Mouse (Mus musculus) forebrain, postnatal 0 days (tissue): ENCODE measurements around the gene Slc9a9. TPM values are rescaled to one million over a fixed set of nuclear protein-coding genes. Genes with fewer than 3 reads are reported as not detected.

Experiments
- ATAC-seq: fragments of 200-750 bp; cut with Nextera tagmentation; 2 replicates; pipeline ENCODE4 v1.8.0; 2017; ENCODE audit warnings: mild to moderate bottlenecking, moderate library complexity
- DNase-seq: peaks from one replicate; pipeline ENCODE4 v3.0.0-alpha.2; 2015
- H3K27ac ChIP-seq: fragments of 300-500 bp; sonication (generic); 2 replicates; pipeline ENCODE4 v1.5.1; 2014; ENCODE audit warnings: low read depth, mild to moderate bottlenecking, antibody characterized with exemption, low read length, moderate library complexity, mixed read lengths
- H3K27me3 ChIP-seq: fragments of 300-500 bp; sonication (generic); 2 replicates; pipeline ENCODE4 v1.6.1; 2014; ENCODE audit warnings: mild to moderate bottlenecking, low read length, mixed read lengths; ENCODE audit not compliant: insufficient read depth
- H3K36me3 ChIP-seq: fragments of 300-500 bp; sonication (generic); 2 replicates; pipeline ENCODE4 v1.6.1; 2014; ENCODE audit warnings: mild to moderate bottlenecking, moderate library complexity; ENCODE audit not compliant: insufficient read depth
- H3K4me1 ChIP-seq: fragments of 300-500 bp; sonication (generic); 2 replicates; pipeline ENCODE4 v1.6.1; 2014; ENCODE audit warnings: antibody characterized with exemption; ENCODE audit not compliant: insufficient read depth
- H3K4me2 ChIP-seq: fragments of 300-500 bp; sonication (generic); 2 replicates; pipeline ENCODE4 v1.6.1; 2014; ENCODE audit warnings: low read depth, mild to moderate bottlenecking, moderate library complexity
- H3K4me3 ChIP-seq: fragments of 300-500 bp; sonication (generic); 2 replicates; pipeline ENCODE4 v1.5.1; 2014; ENCODE audit warnings: low read depth, low read length, mixed read lengths
- H3K9ac ChIP-seq: fragments of 300-500 bp; sonication (generic); 2 replicates; pipeline ENCODE4 v1.6.1; 2014; ENCODE audit warnings: mild to moderate bottlenecking
- H3K9me3 ChIP-seq: fragments of 300-500 bp; sonication (generic); 2 replicates; pipeline ENCODE4 v1.6.1; 2016; ENCODE audit warnings: low read length
- CTCF ChIP-seq: sonication (generic); IDR thresholded peaks from 2 replicates; pipeline ENCODE4 v1.5.1; 2016; ENCODE audit warnings: antibody characterized with exemption, control low read depth, low read depth
- WGBS: fragments of 180-500 bp; shearing (Covaris S2); extraction: QIAGEN DNeasy Blood & Tissue Kit; methylation state at CpG from one replicate; pipeline ENCODE4 v1.1.7; 2014; 5-methylcytosine and 5-hydroxymethylcytosine counted together
- polyA plus RNA-seq: library from polyadenylated mRNA; unstranded; fragments of >200 nt; fragmentation: Nextera tagmentation; extraction: Ambion mirVana; gene quantifications from 2 replicates; pipeline ENCODE4 v1.2.1, GENCODE M21; 2015
- total RNA-seq: library from RNA; depleted of rRNA; stranded (reverse); fragments of >200 nt; gene quantifications from 2 replicates; pipeline ENCODE4 v1.2.3, GENCODE M21; 2014

Slc9a9 gene
- total and polyA plus RNA-seq, 2 experiments from 2014 or later: 4.8 to 6.7 TPM

DNA sequence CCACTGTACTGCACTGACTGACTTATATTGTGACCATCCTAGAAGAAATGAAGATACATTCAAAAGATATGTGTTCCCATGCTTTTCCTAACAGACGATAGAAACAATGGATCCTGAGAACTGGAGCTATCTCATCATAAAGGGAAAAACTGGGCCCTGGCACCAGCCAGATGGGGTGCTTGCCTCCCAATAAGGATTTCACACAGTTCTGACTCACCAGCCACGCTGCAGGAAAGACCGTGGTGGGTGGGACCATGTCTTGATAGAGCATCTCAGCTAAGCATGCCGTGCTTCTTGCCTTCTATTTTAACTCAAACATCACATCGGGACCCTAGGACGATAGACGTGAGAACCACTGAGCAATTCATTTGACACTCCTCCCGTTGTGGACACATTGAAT lies 60.7 kb downstream of the Slc9a9 start:
- 90% methylated on average over 8 of the region's 8 CpGs for WGBS
- no peak for ATAC-seq

DNA sequence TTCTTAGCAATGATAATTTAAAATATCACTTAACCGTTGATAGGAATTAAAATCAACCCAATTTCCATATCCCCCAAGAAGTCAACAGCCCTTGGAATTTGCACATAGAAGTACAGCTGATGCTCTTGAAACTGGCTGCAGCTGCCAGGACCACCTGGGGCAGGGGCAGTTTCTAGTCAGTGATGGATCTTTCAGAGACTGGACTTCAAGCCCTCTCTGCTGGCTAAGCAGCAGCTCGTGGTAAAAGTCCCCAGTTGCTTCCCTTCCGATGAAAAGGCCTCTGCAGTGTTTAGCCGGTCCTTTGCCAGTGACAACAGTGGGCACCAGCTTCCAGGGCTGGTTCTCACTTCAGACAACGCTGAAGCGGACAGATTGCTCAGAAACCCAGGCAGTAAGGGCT lies 62.4 kb downstream of the Slc9a9 start:
- Histone ChIP-seq H3K36me3 (no peaks in the 10 kb centered on the region), H3K9me3 (no peaks in the 10 kb centered on the region), H3K4me1 (no peaks in the 10 kb centered on the region), H3K4me3 (no peak overlapping the region), H3K4me2 (no peak overlapping the region), H3K27ac (no peak overlapping the region), H3K9ac (no peak overlapping the region), H3K27me3 (no peaks in the 10 kb centered on the region)
- 59% methylated on average over 6 of the region's 6 CpGs for WGBS
- ATAC-seq (no peak), DNase-seq (no peak)
- no peak for TF ChIP-seq CTCF

More for the DNA sequence above, 60.7 kb downstream of the Slc9a9 start:
- no peaks in the 10 kb centered on the region for H3K36me3 ChIP-seq
- no peaks in the 10 kb centered on the region for H3K27me3 ChIP-seq
- no peak overlapping the region for H3K4me3 ChIP-seq
- H3K9me3 ChIP-seq: no peaks in the 10 kb centered on the region
- H3K4me1 ChIP-seq: no peaks in the 10 kb centered on the region
- no peak for DNase-seq
- no peak overlapping the region for H3K4me2 ChIP-seq
- no peak for TF ChIP-seq CTCF
- H3K27ac ChIP-seq: no peak overlapping the region
- H3K9ac ChIP-seq: no peak overlapping the region

DNA sequence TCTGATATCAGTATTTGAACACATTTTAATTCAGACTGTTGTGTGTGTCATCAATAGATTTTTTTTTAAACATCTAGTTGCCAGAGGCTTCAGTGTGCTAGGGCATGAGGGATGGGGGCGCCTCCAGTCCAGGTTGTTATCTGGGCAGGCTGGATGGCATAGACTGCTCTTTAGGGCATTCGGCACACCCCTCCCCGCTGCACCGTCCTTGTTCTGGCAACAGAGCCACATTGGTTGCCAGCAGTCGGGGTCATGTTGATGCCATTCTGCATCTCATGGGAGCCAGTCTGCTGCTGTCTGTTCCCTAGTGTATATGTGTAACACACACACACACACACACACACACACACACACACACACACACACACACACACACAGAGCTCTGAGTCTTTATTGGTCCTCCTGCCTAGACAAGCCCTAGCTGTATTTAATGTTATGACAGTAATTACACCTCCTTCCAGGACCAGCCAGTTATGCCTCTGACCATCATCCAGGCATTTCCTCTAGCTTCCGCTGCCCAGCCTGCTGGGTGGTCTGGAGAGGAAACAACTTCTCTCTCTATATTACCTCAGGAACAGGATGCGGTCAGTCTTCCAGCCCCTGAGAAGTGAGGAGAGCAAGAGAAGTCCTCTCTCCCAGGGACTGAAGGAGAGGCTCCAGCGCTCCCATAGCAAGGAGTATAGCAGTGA lies 63.0 kb downstream of the Slc9a9 start:
- TF ChIP-seq CTCF: no peak

DNA sequence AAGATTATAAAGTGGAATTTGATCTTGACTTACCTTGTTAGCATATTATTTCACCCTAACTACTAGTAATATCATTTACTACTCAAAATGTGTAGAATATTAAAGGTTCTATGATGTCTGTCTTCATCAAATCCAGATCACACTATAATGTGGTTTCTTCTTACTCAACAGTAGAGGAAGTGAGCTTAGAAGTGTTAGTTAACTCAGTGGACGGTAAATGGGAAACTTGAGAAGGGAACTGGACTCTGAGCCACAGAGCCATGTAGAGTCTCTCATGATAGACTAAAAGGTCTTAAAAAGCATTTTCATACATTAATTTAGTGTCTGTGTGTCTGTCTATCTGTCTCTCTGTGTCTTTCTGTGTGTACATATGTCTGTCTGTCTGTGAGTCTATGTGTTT lies 64.6 kb downstream of the Slc9a9 start:
- Histone ChIP-seq H3K4me1 (no peaks in the 10 kb centered on the region), H3K36me3 (no peaks in the 10 kb centered on the region), H3K4me3 (no peak overlapping the region), H3K9ac (no peak overlapping the region), H3K9me3 (no peaks in the 10 kb centered on the region), H3K4me2 (no peak overlapping the region), H3K27ac (no peak overlapping the region), H3K27me3 (no peaks in the 10 kb centered on the region)
- 87% methylated on average over 1 of the region's 1 CpGs for WGBS
- ATAC-seq: no peak
- no peak for DNase-seq
- no peak for TF ChIP-seq CTCF

More for the DNA sequence above, 63.0 kb downstream of the Slc9a9 start:
- ATAC-seq (no peak), DNase-seq (no peak)
- H3K36me3 ChIP-seq: no peaks in the 10 kb centered on the region
- H3K9ac ChIP-seq: no peak overlapping the region
- H3K9me3 ChIP-seq: no peaks in the 10 kb centered on the region
- H3K4me1 ChIP-seq: no peaks in the 10 kb centered on the region
- 74% methylated on average over 8 of the region's 8 CpGs for WGBS
- no peak overlapping the region for H3K4me3 ChIP-seq
- H3K27me3 ChIP-seq: no peaks in the 10 kb centered on the region
- no peak overlapping the region for H3K27ac ChIP-seq
- H3K4me2 ChIP-seq: no peak overlapping the region

DNA sequence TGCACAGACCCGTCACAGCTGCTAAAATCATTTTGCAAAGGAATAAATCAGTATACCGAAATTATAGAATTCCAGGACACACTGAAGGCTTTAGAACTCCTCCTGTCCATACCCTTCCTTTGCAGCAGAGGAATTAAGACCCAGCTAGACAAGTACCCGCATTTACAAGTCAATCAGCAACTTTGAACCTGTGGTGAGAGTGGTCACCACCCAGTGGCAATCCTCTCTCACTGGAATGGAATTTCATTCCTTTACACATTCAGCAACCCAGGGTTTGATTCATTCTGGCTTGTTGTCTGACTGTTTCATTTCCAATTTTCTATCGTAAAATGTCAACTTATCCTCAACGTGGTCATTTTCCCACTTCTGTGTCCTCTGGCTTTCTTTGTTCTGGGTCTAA lies 67.5 kb downstream of the Slc9a9 start:
- no peak for ATAC-seq
- no peak for DNase-seq
- Histone ChIP-seq H3K9me3 (no peaks in the 10 kb centered on the region), H3K4me3 (no peak overlapping the region), H3K4me1 (no peaks in the 10 kb centered on the region), H3K9ac (no peak overlapping the region), H3K27me3 (no peaks in the 10 kb centered on the region), H3K27ac (no peak overlapping the region), H3K36me3 (no peaks in the 10 kb centered on the region), H3K4me2 (no peak overlapping the region)
- WGBS: 71% methylated on average over 5 of the region's 5 CpGs
- TF ChIP-seq CTCF: no peak

DNA sequence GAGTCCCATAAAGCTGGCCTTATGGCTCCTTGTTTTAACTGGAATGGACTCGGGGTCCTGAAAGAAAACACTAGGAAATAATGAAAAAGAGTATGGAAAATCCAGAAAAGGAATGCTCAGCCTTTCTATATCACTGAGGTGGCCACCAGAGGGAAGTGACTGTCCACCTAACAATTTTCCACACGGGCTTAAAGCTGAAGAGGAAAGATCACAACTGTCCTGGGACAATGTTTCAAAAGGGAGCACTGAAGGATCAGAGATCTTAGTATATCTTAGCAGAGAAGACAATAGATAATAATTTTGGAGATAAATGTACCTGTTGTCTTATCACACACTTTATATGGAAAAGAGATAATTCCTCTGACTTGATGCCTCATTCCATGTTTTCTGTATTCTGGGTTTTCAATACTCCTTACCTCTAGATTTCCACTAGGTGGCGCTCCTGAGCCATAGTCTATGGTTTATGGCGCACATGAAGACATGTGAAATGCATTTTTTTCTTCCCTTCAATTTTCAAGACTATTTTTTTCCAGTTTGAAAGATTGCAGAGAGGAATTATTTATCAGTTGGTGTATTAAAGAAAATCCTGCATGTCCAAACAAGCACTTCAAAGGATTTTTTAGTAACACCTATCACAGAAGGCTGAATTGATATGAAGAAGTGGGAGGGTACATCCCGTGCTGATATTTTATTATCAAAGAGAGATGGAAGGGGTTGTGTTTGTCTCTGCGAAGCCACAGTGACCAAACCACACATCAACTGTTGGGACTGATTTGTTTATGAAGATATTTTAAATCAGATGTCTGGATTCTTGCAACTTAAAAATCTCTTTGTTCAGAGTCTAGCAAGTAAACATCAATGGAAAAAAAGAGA lies 69.1 kb downstream of the Slc9a9 start:
- Histone ChIP-seq H3K36me3 (no peaks in the 10 kb centered on the region), H3K27me3 (no peaks in the 10 kb centered on the region), H3K9ac (no peak overlapping the region), H3K9me3 (no peaks in the 10 kb centered on the region), H3K4me2 (no peak overlapping the region), H3K27ac (no peak overlapping the region), H3K4me3 (no peak overlapping the region), H3K4me1 (no peaks in the 10 kb centered on the region)
- TF ChIP-seq CTCF: peak; percentile 90
- 33% methylated on average over 6 of the region's 6 CpGs for WGBS
- peak; percentile 94 for DNase-seq
- peak; percentile 81 for ATAC-seq

DNA sequence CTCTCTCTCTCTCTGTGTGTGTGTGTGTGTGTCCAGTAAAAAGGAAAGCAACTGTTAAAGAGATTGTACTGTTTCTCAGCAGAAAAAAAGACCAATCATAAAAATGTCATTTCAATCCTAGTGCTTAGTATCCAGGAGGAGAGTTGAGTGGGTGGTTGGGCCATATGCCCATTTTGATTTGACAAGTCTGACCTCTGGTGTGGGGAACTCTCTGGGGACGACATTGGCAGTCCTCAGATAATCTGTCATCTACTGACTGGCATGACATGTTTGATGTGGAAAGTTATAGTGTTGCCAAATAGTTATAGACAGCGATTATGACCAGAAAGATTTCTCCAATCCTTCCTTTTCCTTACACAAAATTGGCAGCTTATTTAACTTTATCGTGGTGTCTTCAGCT lies 71.1 kb downstream of the Slc9a9 start:
- Histone ChIP-seq H3K36me3 (no peaks in the 10 kb centered on the region), H3K4me3 (no peak overlapping the region), H3K4me2 (no peak overlapping the region), H3K27ac (no peak overlapping the region), H3K27me3 (no peaks in the 10 kb centered on the region), H3K4me1 (no peaks in the 10 kb centered on the region), H3K9me3 (no peaks in the 10 kb centered on the region), H3K9ac (no peak overlapping the region)
- ATAC-seq (no peak), DNase-seq (no peak)
- 69% methylated on average over 3 of the region's 3 CpGs for WGBS
- no peak for TF ChIP-seq CTCF
